ENCODE assay signal across 12 mouse cellular contexts in the genomic region with DNA sequence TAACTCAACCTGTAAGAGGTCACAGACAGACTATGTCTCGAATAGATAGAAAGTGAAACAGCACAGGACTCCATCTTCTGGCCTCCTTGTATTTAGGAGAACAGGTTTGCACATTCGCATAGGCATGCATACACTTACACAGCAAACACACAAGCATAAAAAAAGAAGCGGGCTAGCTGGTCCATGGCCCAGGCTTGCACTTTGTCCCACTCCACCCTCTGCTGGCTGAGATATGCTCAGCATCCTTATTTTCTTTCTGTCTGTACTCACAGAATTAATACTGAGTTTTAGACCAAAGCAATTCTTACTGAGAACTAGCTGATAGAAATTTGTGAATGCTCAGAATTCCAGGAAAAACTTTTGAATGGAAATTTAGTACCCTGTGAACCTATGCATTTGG. TPM values are rescaled to one million over a fixed set of nuclear protein-coding genes. Genes with fewer than 3 reads are reported as not detected.
A peak's percentile ranks its signal among the peaks of the same experiment; 100 is the strongest.
DNase-seq lines count a peak whose midpoint lies in the region; ATAC-seq lines count a peak whose summit lies in the region.
"Had no signal": no experiment of that assay in that cellular context is flagged by ENCODE, and none has a peak within 500 bp of the region (broad histone marks: within the 10 kb centered on the region; RNA-seq: fewer than 3 reads in every experiment).

No protein-coding gene starts in this region.

- H3K36me3 ChIP-seq in kidney, embryonic 16.5 days (ENCODE audit: insufficient read depth, low read length) = 0 out of 2 replicates have a peak, but pooled peaks cover 3% of the 10 kb centered on the region
- H3K36me3 ChIP-seq: hindbrain, embryonic 15.5 days had no signal

- no peak overlapping the region for H3K9ac ChIP-seq in kidney, embryonic 16.5 days (replicated peaks; ENCODE audit: low read length)
- H3K9ac ChIP-seq: forebrain, embryonic 13.5 days; hindbrain, embryonic 15.5 days; limb, embryonic 15.5 days had no signal

- no peak overlapping the region for H3K4me3 ChIP-seq in kidney, embryonic 16.5 days (ENCODE audit: low read length)
- H3K4me3 ChIP-seq: forebrain, embryonic 13.5 days; hindbrain, embryonic 15.5 days; limb, embryonic 15.5 days had no signal

- H3K27me3 ChIP-seq in kidney, embryonic 16.5 days (ENCODE audit: insufficient read depth, low read length) = no peaks in the 10 kb centered on the region
- H3K27me3 ChIP-seq: forebrain, embryonic 13.5 days; hindbrain, embryonic 15.5 days; limb, embryonic 15.5 days had no signal

- ATAC-seq in CD4-positive, CD25-positive, alpha-beta regulatory T cell, adult 4 months = no peak
- ATAC-seq in kidney, embryonic 16.5 days (ENCODE audit: low FRiP score, low TSS enrichment) = no peak
- ATAC-seq: forebrain, embryonic 13.5 days had no signal

- H3K9me3 ChIP-seq in kidney, embryonic 16.5 days (ENCODE audit: low read length) = no peaks in the 10 kb centered on the region
- H3K9me3 ChIP-seq: forebrain, embryonic 13.5 days; hindbrain, embryonic 15.5 days; limb, embryonic 15.5 days had no signal

- 61% methylated on average over 3 of the region's 3 CpGs for WGBS in kidney, embryonic 16.5 days

- H3K4me1 ChIP-seq in kidney, embryonic 16.5 days (ENCODE audit: insufficient read depth, low read length) = peaks cover 17% of the 10 kb centered on the region

- H3K4me2 ChIP-seq in kidney, embryonic 16.5 days (replicated peaks; ENCODE audit: low read depth, low read length) = no peak overlapping the region
- H3K4me2 ChIP-seq: hindbrain, embryonic 15.5 days; limb, embryonic 15.5 days had no signal

- H3K27ac ChIP-seq in kidney, embryonic 16.5 days (ENCODE audit: low read length) = no peak overlapping the region
- H3K27ac ChIP-seq: forebrain, embryonic 13.5 days; hindbrain, embryonic 15.5 days; limb, embryonic 15.5 days had no signal

- peak; percentile 50 for DNase-seq in CD4-positive, CD25-positive, alpha-beta regulatory T cell, adult 2 months (ENCODE audit: low read depth, low spot score)
- DNase-seq in kidney, postnatal 10 days = peak; percentile 65
- DNase-seq in T-cell, adult 2 months (ENCODE audit: low spot score) = peak; percentile 11
- peak; percentile 67 for DNase-seq in lung, postnatal 36 days
- DNase-seq in embryo, embryonic 9.5 days (ENCODE audit: extremely low spot score) = no peak
- no peak for DNase-seq in heart, adult 11 months
- DNase-seq: cerebellum, adult 9-10 months had no signal

RNA-seq across cellular contexts. Expression of a gene that starts 2.0 kb away (rescaled TPM):
- 10 to 100 TPM; 52.8 to 85.9 TPM for polyA plus RNA-seq in CD4-positive, CD25-positive, alpha-beta regulatory T cell, adult 4 months (2017; shearing (Covaris generic))
- 94.6 and 98.5 TPM in 2 replicates for polyA plus RNA-seq in kidney, embryonic 16.5 days (2015; fragmentation: Nextera tagmentation; extraction: Ambion mirVana)

RNA-seq across cellular contexts. Expression of a gene that starts 2.6 kb away (rescaled TPM):
- 10 to 100 TPM in 1 of 2 experiments, 1 to 10 TPM in 1; 5.7 to 19.2 TPM for polyA plus RNA-seq in CD4-positive, CD25-positive, alpha-beta regulatory T cell, adult 4 months (2017; shearing (Covaris generic))
- polyA plus RNA-seq in kidney, embryonic 16.5 days (2015; fragmentation: Nextera tagmentation; extraction: Ambion mirVana) = 8.9 and 9.9 TPM in 2 replicates

Comparison
In these comparisons a context has a peak if more than half of its experiments do, and no peak if none do; other contexts are left out.
1. DNase-seq: peak in CD4-positive, CD25-positive, alpha-beta regulatory T cell, adult 2 months (single experiment), kidney, postnatal 10 days (single experiment), T-cell, adult 2 months (single experiment) and lung, postnatal 36 days (single experiment); none in embryo, embryonic 9.5 days (single experiment) and heart, adult 11 months (single experiment).